Mouse (Mus musculus) cortical plate, adult 2 months (tissue): ENCODE results near the gene Slc8b1.

ENCODE experiments used
- CTCF ChIP-seq: fragments of 200-500 bp; IDR thresholded peaks from 2 replicates; pipeline ENCODE4 v1.5.1; 2011; ENCODE audit warnings: mild to moderate bottlenecking, control low read depth, low read length; ENCODE audit not compliant: insufficient read depth; ENCODE audit errors: extremely low read depth
- POLR2A ChIP-seq: fragments of 200-500 bp; IDR thresholded peaks from 2 replicates; pipeline ENCODE4 v1.6.1; 2011; ENCODE audit warnings: mild to moderate bottlenecking, low read length, control low read depth; ENCODE audit not compliant: insufficient read depth; ENCODE audit errors: extremely low read depth

- TF ChIP-seq CTCF, result no peak
- no peak for TF ChIP-seq POLR2A
Measured at GRCm38 (mm10) chr5:120465860-120466259, 45.1 kb upstream of the Slc8b1 start.
